Mouse (Mus musculus) retina, adult 2 months (tissue): Measurements from ENCODE around the gene Gm12258.
A peak's percentile ranks its signal among the peaks of the same experiment; 100 is the strongest.
"Not testable (repeated sequence)": the region's sequence is repeated elsewhere in the genome, so short reads cannot be mapped to it uniquely, and the experiment has no call there.

Experiments
- DNase-seq: peaks from one replicate; pipeline ENCODE4 v3.0.0-alpha.2; 2012; ENCODE audit warnings: low read depth, low spot score

Gene Gm12258

GRCm38 (mm10) chr11:58846919-58847461 lies at the start of gene Gm12258:
TSS of gene Gm12258 (plus strand) at chr11:58847158.
- DNase-seq, result peak; percentile 100

GRCm38 (mm10) chr11:58799747-58800146 lies 47.2 kb upstream of the Gm12258 start:
- no peak for DNase-seq

GRCm38 (mm10) chr11:58801558-58802228 lies 45.3 kb upstream of the Gm12258 start, which contains the start of gene Fam183b:
TSS of gene Fam183b (minus strand) at chr11:58801960.
- peak; percentile 6 for DNase-seq

GRCm38 (mm10) chr11:58803871-58804270 lies 43.1 kb upstream of the Gm12258 start:
- DNase-seq, result no peak

GRCm38 (mm10) chr11:58804393-58804792 lies 42.6 kb upstream of the Gm12258 start:
- DNase-seq, result no peak

GRCm38 (mm10) chr11:58812001-58812400 lies 35.0 kb upstream of the Gm12258 start:
- DNase-seq, result no peak

GRCm38 (mm10) chr11:58814700-58815099 lies 32.3 kb upstream of the Gm12258 start, which contains the start of gene Olfr313:
TSS of gene Olfr313 (plus strand) at chr11:58815000.
- DNase-seq, result not testable (repeated sequence)

- no peak for DNase-seq
These were observed 31.3 kb upstream of the Gm12258 start for GRCm38 (mm10) chr11:58815676-58816075.

GRCm38 (mm10) chr11:58828937-58829336 lies 18.0 kb upstream of the Gm12258 start, which contains the start of gene Olfr312:
TSS of gene Olfr312 (plus strand) at chr11:58829237.
- DNase-seq, result not testable (repeated sequence)

GRCm38 (mm10) chr11:58829764-58830163 lies 17.2 kb upstream of the Gm12258 start:
- no peak for DNase-seq

- not testable (repeated sequence) for DNase-seq
These were observed 14.4 kb upstream of the Gm12258 start for GRCm38 (mm10) chr11:58832541-58832940.

- DNase-seq, result not testable (repeated sequence)
These were observed 8.0 kb upstream of the Gm12258 start, which contains the start of gene Olfr311 for GRCm38 (mm10) chr11:58838951-58839350. TSS of gene Olfr311 (plus strand) at chr11:58839251.

- DNase-seq, result no peak
These were observed 678 bp downstream of the Gm12258 start for GRCm38 (mm10) chr11:58847636-58848035.

- no peak for DNase-seq
These were observed 2.8 kb downstream of the Gm12258 start for GRCm38 (mm10) chr11:58849731-58850130.

GRCm38 (mm10) chr11:58860744-58861143 lies 13.8 kb downstream of the Gm12258 start:
- DNase-seq, result no peak

- DNase-seq, result peak; percentile 57
These were observed 20.3 kb downstream of the Gm12258 start, which contains the start of gene 2810021J22Rik for GRCm38 (mm10) chr11:58867039-58867953. TSS of gene 2810021J22Rik (plus strand) at chr11:58867216.

GRCm38 (mm10) chr11:58867954-58868330 lies 21.0 kb downstream of the Gm12258 start:
- DNase-seq, result no peak

- DNase-seq, result no peak
These were observed 24.0 kb downstream of the Gm12258 start for GRCm38 (mm10) chr11:58870961-58871360.

GRCm38 (mm10) chr11:58883756-58884155 lies 36.8 kb downstream of the Gm12258 start:
- no peak for DNase-seq

GRCm38 (mm10) chr11:58890511-58890910 lies 43.6 kb downstream of the Gm12258 start:
- no peak for DNase-seq

GRCm38 (mm10) chr11:58894456-58894855 lies 47.5 kb downstream of the Gm12258 start:
- DNase-seq, result no peak

- no peak for DNase-seq
These were observed 50.5 kb downstream of the Gm12258 start for GRCm38 (mm10) chr11:58897485-58897884.
